Mouse (Mus musculus): ENCODE data around the gene Tubgcp5. TPM values are rescaled to one million over a fixed set of nuclear protein-coding genes. Genes with fewer than 3 reads are reported as not detected.
A peak's percentile ranks its signal among the peaks of the same experiment; 100 is the strongest.

Tubgcp5 gene
- 2.3 TPM for polyA plus RNA-seq (2012; fragmentation: generic; extraction: Trizol)

GRCm38 (mm10) chr7:55793952-55794603, at the start of gene Tubgcp5:
TSS of gene Tubgcp5 (plus strand) at chr7:55794154.
- Histone ChIP-seq H3ac (ENCODE audit: control insufficient read depth, insufficient read length) (peak within 1 kb of the TSS; percentile 33), H3K27me3 (ENCODE audit: control insufficient read depth, insufficient read depth, insufficient read length) (no peaks in the 10 kb centered on the region), H3K36me3 (ENCODE audit: control insufficient read depth, insufficient read depth) (peaks cover 15% of the 10 kb centered on the region), H3K4me3 (peak within 1 kb of the TSS; percentile 65), H3K79me2 (ENCODE audit: control insufficient read depth, insufficient read depth) (peaks cover 15% of the 10 kb centered on the region), H3K4me2 (ENCODE audit: low read depth) (peak within 1 kb of the TSS; percentile 76)
- TF ChIP-seq POLR2AphosphoS2 (IDR thresholded peaks at IDR 0.05; ENCODE audit: insufficient read length, low read depth) = peak; percentile 92
- peak; percentile 98 for TF ChIP-seq POLR2A (IDR thresholded peaks at IDR 0.05; ENCODE audit: insufficient read length, low read depth)
- TF ChIP-seq USF1 (IDR thresholded peaks at IDR 0.05; ENCODE audit: low read depth) = no peak

- no peak for TF ChIP-seq MAX (IDR thresholded peaks at IDR 0.05; ENCODE audit: low read depth)
- no peak for TF ChIP-seq E2F4 (IDR thresholded peaks at IDR 0.05; ENCODE audit: insufficient read depth)
- TF ChIP-seq TCF3 (IDR thresholded peaks at IDR 0.05; ENCODE audit: insufficient read length, low read depth) = no peak
- no peak for TF ChIP-seq POLR2AphosphoS2 (IDR thresholded peaks at IDR 0.05; ENCODE audit: insufficient read length, low read depth)
- TF ChIP-seq MYOD1 (IDR thresholded peaks at IDR 0.05; ENCODE audit: control insufficient read depth in 1 of 3, insufficient read length in 2 of 3, low read depth in 2 of 3) = no peak
- no peak for TF ChIP-seq MYOG (IDR thresholded peaks at IDR 0.05; ENCODE audit: control insufficient read depth in 1 of 3, insufficient read depth in 1 of 3, insufficient read length in 2 of 3, low read depth in 2 of 3)
- no peak for TF ChIP-seq REST (IDR thresholded peaks at IDR 0.05; ENCODE audit: insufficient read depth, insufficient read length)
- no peak for TF ChIP-seq SRF (IDR thresholded peaks at IDR 0.05; ENCODE audit: control insufficient read depth, insufficient read length, low read depth)
- TF ChIP-seq USF1 (IDR thresholded peaks at IDR 0.05; ENCODE audit: low read depth) = no peak
- TF ChIP-seq POLR2A (IDR thresholded peaks at IDR 0.05; ENCODE audit: insufficient read length, low read depth) = no peak
- TF ChIP-seq CEBPB (IDR thresholded peaks at IDR 0.05; ENCODE audit: insufficient read depth, poor library complexity, severe bottlenecking) = no peak
- TF ChIP-seq TCF12 (IDR thresholded peaks at IDR 0.05; ENCODE audit: insufficient read depth, poor library complexity, severe bottlenecking) = no peak
- Histone ChIP-seq H3K27me3 (ENCODE audit: control insufficient read depth, insufficient read depth, insufficient read length) (no peaks in the 10 kb centered on the region), H3K79me2 (ENCODE audit: control insufficient read depth, insufficient read depth) (no peaks in the 10 kb centered on the region), H3K4me2 (ENCODE audit: low read depth) (no peak overlapping the region), H3K4me3 (no peak overlapping the region), H3K36me3 (ENCODE audit: control insufficient read depth, insufficient read depth) (no peaks in the 10 kb centered on the region), H3ac (ENCODE audit: control insufficient read depth, insufficient read length) (no peak overlapping the region)
Measured at GRCm38 (mm10) chr7:55744566-55745220, 49.3 kb upstream of the Tubgcp5 start.

GRCm38 (mm10) chr7:55750841-55751240, 43.1 kb upstream of the Tubgcp5 start:
- TF ChIP-seq POLR2AphosphoS2 (IDR thresholded peaks at IDR 0.05; ENCODE audit: insufficient read length, low read depth) = no peak
- TF ChIP-seq USF1 (IDR thresholded peaks at IDR 0.05; ENCODE audit: low read depth) = no peak
- TF ChIP-seq REST (IDR thresholded peaks at IDR 0.05; ENCODE audit: insufficient read depth, insufficient read length) = no peak
- TF ChIP-seq E2F4 (IDR thresholded peaks at IDR 0.05; ENCODE audit: insufficient read depth) = no peak
- no peak for TF ChIP-seq CEBPB (IDR thresholded peaks at IDR 0.05; ENCODE audit: insufficient read depth, poor library complexity, severe bottlenecking)
- no peak for TF ChIP-seq MYOD1 (IDR thresholded peaks at IDR 0.05; ENCODE audit: control insufficient read depth in 1 of 3, insufficient read length in 2 of 3, low read depth in 2 of 3)
- no peak for TF ChIP-seq MYOG (IDR thresholded peaks at IDR 0.05; ENCODE audit: control insufficient read depth in 1 of 3, insufficient read depth in 1 of 3, insufficient read length in 2 of 3, low read depth in 2 of 3)
- TF ChIP-seq POLR2A (IDR thresholded peaks at IDR 0.05; ENCODE audit: insufficient read length, low read depth) = no peak
- no peak for TF ChIP-seq TCF12 (IDR thresholded peaks at IDR 0.05; ENCODE audit: insufficient read depth, poor library complexity, severe bottlenecking)
- TF ChIP-seq TCF3 (IDR thresholded peaks at IDR 0.05; ENCODE audit: insufficient read length, low read depth) = no peak
- TF ChIP-seq SRF (IDR thresholded peaks at IDR 0.05; ENCODE audit: control insufficient read depth, insufficient read length, low read depth) = no peak
- no peak for TF ChIP-seq MAX (IDR thresholded peaks at IDR 0.05; ENCODE audit: low read depth)
- Histone ChIP-seq H3K36me3 (ENCODE audit: control insufficient read depth, insufficient read depth) (no peaks in the 10 kb centered on the region), H3ac (ENCODE audit: control insufficient read depth, insufficient read length) (no peak overlapping the region), H3K4me3 (no peak overlapping the region), H3K27me3 (ENCODE audit: control insufficient read depth, insufficient read depth, insufficient read length) (no peaks in the 10 kb centered on the region), H3K79me2 (ENCODE audit: control insufficient read depth, insufficient read depth) (no peaks in the 10 kb centered on the region), H3K4me2 (ENCODE audit: low read depth) (no peak overlapping the region)

DNA sequence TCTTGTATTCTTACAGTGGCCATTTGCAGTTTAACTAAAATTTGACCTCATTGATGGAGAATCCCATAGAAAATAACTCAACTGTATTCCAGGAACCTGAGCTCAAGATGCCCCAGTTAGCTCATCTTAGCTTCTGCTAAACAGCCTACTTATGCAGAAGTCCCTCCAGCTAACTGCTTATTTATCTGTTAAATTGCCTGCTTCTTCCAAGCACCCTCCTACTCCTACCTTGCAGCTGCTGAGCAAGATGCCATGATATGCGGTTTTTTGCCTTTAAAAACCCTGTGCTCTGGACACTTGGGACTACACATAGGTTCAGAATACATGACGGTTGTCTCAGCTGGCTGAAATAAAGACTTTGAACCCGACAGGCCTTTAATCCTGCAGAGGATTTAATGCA, 34.6 kb upstream of the Tubgcp5 start:
- Histone ChIP-seq H3K36me3 (ENCODE audit: control insufficient read depth, insufficient read depth) (no peaks in the 10 kb centered on the region), H3ac (ENCODE audit: control insufficient read depth, insufficient read length) (no peak overlapping the region), H3K79me2 (ENCODE audit: control insufficient read depth, insufficient read depth) (no peaks in the 10 kb centered on the region), H3K4me2 (ENCODE audit: low read depth) (no peak overlapping the region), H3K4me3 (no peak overlapping the region), H3K27me3 (ENCODE audit: control insufficient read depth, insufficient read depth, insufficient read length) (no peaks in the 10 kb centered on the region)
- TF ChIP-seq CEBPB (IDR thresholded peaks at IDR 0.05; ENCODE audit: insufficient read depth, poor library complexity, severe bottlenecking) (no peak), POLR2AphosphoS2 (IDR thresholded peaks at IDR 0.05; ENCODE audit: insufficient read length, low read depth) (no peak), E2F4 (IDR thresholded peaks at IDR 0.05; ENCODE audit: insufficient read depth) (no peak), MAX (IDR thresholded peaks at IDR 0.05; ENCODE audit: low read depth) (no peak), TCF3 (IDR thresholded peaks at IDR 0.05; ENCODE audit: insufficient read length, low read depth) (no peak), TCF12 (IDR thresholded peaks at IDR 0.05; ENCODE audit: insufficient read depth, poor library complexity, severe bottlenecking) (no peak), REST (IDR thresholded peaks at IDR 0.05; ENCODE audit: insufficient read depth, insufficient read length) (no peak), MYOG (IDR thresholded peaks at IDR 0.05; ENCODE audit: control insufficient read depth in 1 of 3, insufficient read depth in 1 of 3, insufficient read length in 2 of 3, low read depth in 2 of 3) (no peak), SRF (IDR thresholded peaks at IDR 0.05; ENCODE audit: control insufficient read depth, insufficient read length, low read depth) (no peak), MYOD1 (IDR thresholded peaks at IDR 0.05; ENCODE audit: control insufficient read depth in 1 of 3, insufficient read length in 2 of 3, low read depth in 2 of 3) (no peak), USF1 (IDR thresholded peaks at IDR 0.05; ENCODE audit: low read depth) (no peak), POLR2A (IDR thresholded peaks at IDR 0.05; ENCODE audit: insufficient read length, low read depth) (no peak)

All from myocyte (in vitro differentiated cells).